Mouse (Mus musculus) neutrophil, adult 83 days (primary cell): ENCODE data around the gene Ippk. TPM values are rescaled to one million over a fixed set of nuclear protein-coding genes. Genes with fewer than 3 reads are reported as not detected.

Experiments used
- total RNA-seq, 2 experiments: library from RNA; stranded (reverse); gene quantifications; one replicate each; pipeline ENCODE4 v1.2.4; 2023

The Ippk gene
- 1 to 10 TPM; 4.6 to 5.1 TPM for total RNA-seq

GRCm38 (mm10) chr13:49420754-49421605, at the start of gene Ippk:
Ippk (plus strand) TSS chr13:49421249.

GRCm38 (mm10) chr13:49492376-49493368, 71.6 kb downstream of the Ippk start, which contains the start of gene Tes3-ps:
Tes3-ps (plus strand) TSS chr13:49493318.

GRCm38 (mm10) chr13:49504510-49504909, 83.5 kb downstream of the Ippk start, which contains the start of gene Ecm2:
Ecm2 (plus strand) TSS chr13:49504810.

Other genes with a start within 250 kb of the Ippk start
- 10 to 100 TPM; 81.9 to 93.3 TPM for gene Ninj1, start 233.8 kb upstream of the Ippk start, total RNA-seq
- 100 to 1,000 TPM; 132 to 146 TPM for gene Card19, start 205.2 kb upstream of the Ippk start, total RNA-seq
- gene Susd3, start 172.5 kb upstream of the Ippk start, total RNA-seq: 10 to 100 TPM; 35.0 to 37.8 TPM
- 10 to 100 TPM; 89.1 to 99.3 TPM for gene Fgd3, start 100.9 kb upstream of the Ippk start, total RNA-seq
- gene Bicd2, start 79.7 kb upstream of the Ippk start, total RNA-seq: 10 to 100 TPM; 16.5 to 16.9 TPM
- 1 to 10 TPM in 1 of 2 experiments, under 1 TPM in 1; 0.88 to 1.0 TPM for gene Tes3-ps, start 72.1 kb downstream of the Ippk start, total RNA-seq
- not detected for gene Ecm2, start 83.6 kb downstream of the Ippk start, total RNA-seq
- gene Aspn, start 123.2 kb downstream of the Ippk start, total RNA-seq: not detected
- under 1 TPM in 1 of 2 experiments, not detected in 1; 0.53 TPM for gene Omd, start 161.2 kb downstream of the Ippk start, total RNA-seq
- gene Ogn, start 186.8 kb downstream of the Ippk start, total RNA-seq: under 1 TPM in 1 of 2 experiments, not detected in 1; 0.15 TPM
- gene Cenpp, start 231.5 kb downstream of the Ippk start, total RNA-seq: 1 to 10 TPM; 8.5 to 9.5 TPM
- gene Nol8, start 231.8 kb downstream of the Ippk start, total RNA-seq: 1 to 10 TPM; 7.2 to 8.6 TPM